Mouse (Mus musculus): ENCODE measurements around the gene Stk11. TPM values are rescaled to one million over a fixed set of nuclear protein-coding genes. Genes with fewer than 3 reads are reported as not detected.

Gene Stk11
- polyA plus RNA-seq, 1 experiment = 222 TPM

GRCm38 (mm10) chr10:80074813-80075601 is 40.6 kb upstream of the Stk11 start:
- Histone ChIP-seq H3K27ac (ENCODE audit: control insufficient read depth, insufficient read depth, low read depth, low read length) (no peak overlapping the region), H3K36me3 (ENCODE audit: control insufficient read depth, insufficient read depth, low read length) (no peaks in the 10 kb centered on the region), H3K4me3 (ENCODE audit: control insufficient read depth, low read depth, low read length) (no peak overlapping the region), H3K4me1 (ENCODE audit: control insufficient read depth, insufficient read depth, low read length) (peaks cover 11% of the 10 kb centered on the region; the same call in 1 of the 2 replicates), H3K27me3 (ENCODE audit: control insufficient read depth, insufficient read depth, low read length) (no peaks in the 10 kb centered on the region)
- TF ChIP-seq POLR2A (IDR thresholded peaks at IDR 0.05; ENCODE audit: control insufficient read depth, low read depth, low read length) (no peak), CTCF (IDR thresholded peaks at IDR 0.05; ENCODE audit: control insufficient read depth, insufficient read depth, insufficient replicate concordance, low read depth, low read length) (no peak)

- Histone ChIP-seq H3K4me1 (ENCODE audit: control insufficient read depth, insufficient read depth, low read length) (peaks cover 6% of the 10 kb centered on the region; the same call in 1 of the 2 replicates), H3K36me3 (ENCODE audit: control insufficient read depth, insufficient read depth, low read length) (no peaks in the 10 kb centered on the region), H3K4me3 (ENCODE audit: control insufficient read depth, low read depth, low read length) (no peak overlapping the region), H3K27ac (ENCODE audit: control insufficient read depth, insufficient read depth, low read depth, low read length) (no peak overlapping the region), H3K27me3 (ENCODE audit: control insufficient read depth, insufficient read depth, low read length) (no peaks in the 10 kb centered on the region)
- no peak for TF ChIP-seq CTCF (IDR thresholded peaks at IDR 0.05; ENCODE audit: control insufficient read depth, insufficient read depth, insufficient replicate concordance, low read depth, low read length)
- TF ChIP-seq POLR2A (IDR thresholded peaks at IDR 0.05; ENCODE audit: control insufficient read depth, low read depth, low read length) = no peak
Observed at GRCm38 (mm10) chr10:80075924-80076323, 39.7 kb upstream of the Stk11 start.

GRCm38 (mm10) chr10:80076386-80076785 is 39.2 kb upstream of the Stk11 start:
- no peaks in the 10 kb centered on the region for H3K27me3 ChIP-seq (ENCODE audit: control insufficient read depth, insufficient read depth, low read length)
- no peak for TF ChIP-seq POLR2A (IDR thresholded peaks at IDR 0.05; ENCODE audit: control insufficient read depth, low read depth, low read length)
- no peak for TF ChIP-seq CTCF (IDR thresholded peaks at IDR 0.05; ENCODE audit: control insufficient read depth, insufficient read depth, insufficient replicate concordance, low read depth, low read length)

GRCm38 (mm10) chr10:80077312-80077711 is 38.3 kb upstream of the Stk11 start:
- H3K36me3 ChIP-seq (ENCODE audit: control insufficient read depth, insufficient read depth, low read length) = no peaks in the 10 kb centered on the region
- TF ChIP-seq POLR2A (IDR thresholded peaks at IDR 0.05; ENCODE audit: control insufficient read depth, low read depth, low read length) = no peak
- TF ChIP-seq CTCF (IDR thresholded peaks at IDR 0.05; ENCODE audit: control insufficient read depth, insufficient read depth, insufficient replicate concordance, low read depth, low read length) = no peak
- no peak overlapping the region for H3K4me3 ChIP-seq (ENCODE audit: control insufficient read depth, low read depth, low read length)
- no peak overlapping the region for H3K27ac ChIP-seq (ENCODE audit: control insufficient read depth, insufficient read depth, low read depth, low read length)
- H3K27me3 ChIP-seq (ENCODE audit: control insufficient read depth, insufficient read depth, low read length) = no peaks in the 10 kb centered on the region
- H3K4me1 ChIP-seq (ENCODE audit: control insufficient read depth, insufficient read depth, low read length) = peaks cover 3% of the 10 kb centered on the region; the same call in 1 of the 2 replicates

More at GRCm38 (mm10) chr10:80076386-80076785, 39.2 kb upstream of the Stk11 start:
- Histone ChIP-seq H3K4me1 (ENCODE audit: control insufficient read depth, insufficient read depth, low read length) (peaks cover 6% of the 10 kb centered on the region; the same call in 1 of the 2 replicates), H3K27ac (ENCODE audit: control insufficient read depth, insufficient read depth, low read depth, low read length) (no peak overlapping the region), H3K36me3 (ENCODE audit: control insufficient read depth, insufficient read depth, low read length) (no peaks in the 10 kb centered on the region), H3K4me3 (ENCODE audit: control insufficient read depth, low read depth, low read length) (no peak overlapping the region)

GRCm38 (mm10) chr10:80078366-80078765 is 37.2 kb upstream of the Stk11 start:
- TF ChIP-seq CTCF (IDR thresholded peaks at IDR 0.05; ENCODE audit: control insufficient read depth, insufficient read depth, insufficient replicate concordance, low read depth, low read length) = no peak
- TF ChIP-seq POLR2A (IDR thresholded peaks at IDR 0.05; ENCODE audit: control insufficient read depth, low read depth, low read length) = no peak
- Histone ChIP-seq H3K4me1 (ENCODE audit: control insufficient read depth, insufficient read depth, low read length) (no peaks in the 10 kb centered on the region; the same call in 1 of the 2 replicates), H3K36me3 (ENCODE audit: control insufficient read depth, insufficient read depth, low read length) (no peaks in the 10 kb centered on the region), H3K4me3 (ENCODE audit: control insufficient read depth, low read depth, low read length) (no peak overlapping the region), H3K27ac (ENCODE audit: control insufficient read depth, insufficient read depth, low read depth, low read length) (no peak overlapping the region), H3K27me3 (ENCODE audit: control insufficient read depth, insufficient read depth, low read length) (no peaks in the 10 kb centered on the region)

- Histone ChIP-seq H3K27me3 (ENCODE audit: control insufficient read depth, insufficient read depth, low read length) (no peaks in the 10 kb centered on the region), H3K4me3 (ENCODE audit: control insufficient read depth, low read depth, low read length) (no peak overlapping the region), H3K36me3 (ENCODE audit: control insufficient read depth, insufficient read depth, low read length) (no peaks in the 10 kb centered on the region), H3K27ac (ENCODE audit: control insufficient read depth, insufficient read depth, low read depth, low read length) (no peak overlapping the region), H3K4me1 (ENCODE audit: control insufficient read depth, insufficient read depth, low read length) (no peaks in the 10 kb centered on the region; the same call in 1 of the 2 replicates)
- TF ChIP-seq CTCF (IDR thresholded peaks at IDR 0.05; ENCODE audit: control insufficient read depth, insufficient read depth, insufficient replicate concordance, low read depth, low read length) (no peak), POLR2A (IDR thresholded peaks at IDR 0.05; ENCODE audit: control insufficient read depth, low read depth, low read length) (no peak)
Observed at GRCm38 (mm10) chr10:80080396-80081070, 35.1 kb upstream of the Stk11 start.

GRCm38 (mm10) chr10:80081075-80081474 is 34.5 kb upstream of the Stk11 start:
- H3K36me3 ChIP-seq (ENCODE audit: control insufficient read depth, insufficient read depth, low read length) = no peaks in the 10 kb centered on the region

More at GRCm38 (mm10) chr10:80081075-80081474, 34.5 kb upstream of the Stk11 start:
- TF ChIP-seq POLR2A (IDR thresholded peaks at IDR 0.05; ENCODE audit: control insufficient read depth, low read depth, low read length) = no peak
- no peak for TF ChIP-seq CTCF (IDR thresholded peaks at IDR 0.05; ENCODE audit: control insufficient read depth, insufficient read depth, insufficient replicate concordance, low read depth, low read length)
- H3K27me3 ChIP-seq (ENCODE audit: control insufficient read depth, insufficient read depth, low read length) = no peaks in the 10 kb centered on the region
- no peaks in the 10 kb centered on the region; the same call in 1 of the 2 replicates for H3K4me1 ChIP-seq (ENCODE audit: control insufficient read depth, insufficient read depth, low read length)
- no peak overlapping the region for H3K4me3 ChIP-seq (ENCODE audit: control insufficient read depth, low read depth, low read length)
- no peak overlapping the region for H3K27ac ChIP-seq (ENCODE audit: control insufficient read depth, insufficient read depth, low read depth, low read length)
